Mouse (Mus musculus): ENCODE results near the gene Pam16. TPM values are rescaled to one million over a fixed set of nuclear protein-coding genes. Genes with fewer than 3 reads are reported as not detected.

The Pam16 gene
- total RNA-seq, 2 experiments from 2014 or later, result 19.1 to 74.0 TPM

GRCm38 (mm10) chr16:4647651-4648141 is 22.9 kb upstream of the Pam16 start:
- no peak for ATAC-seq (replicated peaks; ENCODE audit: poor library complexity)

GRCm38 (mm10) chr16:4646831-4647230 is 22.0 kb upstream of the Pam16 start:
- ATAC-seq (replicated peaks; ENCODE audit: poor library complexity), result no peak

- no peak for ATAC-seq (replicated peaks; ENCODE audit: poor library complexity)
These were observed 21.1 kb upstream of the Pam16 start for GRCm38 (mm10) chr16:4645867-4646266.

- ATAC-seq (replicated peaks; ENCODE audit: poor library complexity), result no peak
These were observed 19.1 kb upstream of the Pam16 start for GRCm38 (mm10) chr16:4643670-4644419.

- no peak for ATAC-seq (replicated peaks; ENCODE audit: poor library complexity)
These were observed 18.1 kb upstream of the Pam16 start for GRCm38 (mm10) chr16:4642937-4643336.

GRCm38 (mm10) chr16:4642190-4642589 is 17.4 kb upstream of the Pam16 start:
- no peak for ATAC-seq (replicated peaks; ENCODE audit: poor library complexity)

GRCm38 (mm10) chr16:4641119-4641838 is 16.5 kb upstream of the Pam16 start:
- ATAC-seq (replicated peaks; ENCODE audit: poor library complexity), result no peak

GRCm38 (mm10) chr16:4640267-4641005 is 15.6 kb upstream of the Pam16 start:
- ATAC-seq (replicated peaks; ENCODE audit: poor library complexity), result peak; percentile 63

GRCm38 (mm10) chr16:4639831-4640237 is 15.0 kb upstream of the Pam16 start, which contains the start of the genes Vasn and Dnaja3:
TSS of gene Vasn (plus strand) at chr16:4639941.
TSS of gene Dnaja3 (plus strand) at chr16:4639989.
- ATAC-seq (replicated peaks; ENCODE audit: poor library complexity), result peak; percentile 85

- ATAC-seq (replicated peaks; ENCODE audit: poor library complexity), result no peak
These were observed 14.2 kb upstream of the Pam16 start for GRCm38 (mm10) chr16:4638891-4639390.

- ATAC-seq (replicated peaks; ENCODE audit: poor library complexity), result no peak
These were observed 11.0 kb upstream of the Pam16 start for GRCm38 (mm10) chr16:4635760-4636159.

- no peak for ATAC-seq (replicated peaks; ENCODE audit: poor library complexity)
These were observed 9.9 kb upstream of the Pam16 start for GRCm38 (mm10) chr16:4634681-4635080.

- no peak for ATAC-seq (replicated peaks; ENCODE audit: poor library complexity)
These were observed 8.9 kb upstream of the Pam16 start for GRCm38 (mm10) chr16:4633661-4634060.

GRCm38 (mm10) chr16:4632050-4632449 is 7.3 kb upstream of the Pam16 start:
- no peak for ATAC-seq (replicated peaks; ENCODE audit: poor library complexity)

- peak; percentile 93 for ATAC-seq (replicated peaks; ENCODE audit: poor library complexity)
These were observed 5.2 kb upstream of the Pam16 start for GRCm38 (mm10) chr16:4629950-4630349.

- no peak for ATAC-seq (replicated peaks; ENCODE audit: poor library complexity)
These were observed 4.2 kb upstream of the Pam16 start for GRCm38 (mm10) chr16:4628898-4629419.

- no peak for ATAC-seq (replicated peaks; ENCODE audit: poor library complexity)
These were observed 2.3 kb upstream of the Pam16 start for GRCm38 (mm10) chr16:4627105-4627504.

GRCm38 (mm10) chr16:4624074-4624473 is 714 bp downstream of the Pam16 start:
- peak; percentile 24 for ATAC-seq (replicated peaks; ENCODE audit: poor library complexity)

- no peak for ATAC-seq (replicated peaks; ENCODE audit: poor library complexity)
These were observed 8.0 kb downstream of the Pam16 start for GRCm38 (mm10) chr16:4616829-4617228.

GRCm38 (mm10) chr16:4615297-4615696 is 9.5 kb downstream of the Pam16 start:
- ATAC-seq (replicated peaks; ENCODE audit: poor library complexity), result no peak

GRCm38 (mm10) chr16:4614639-4615038 is 10.1 kb downstream of the Pam16 start:
- ATAC-seq (replicated peaks; ENCODE audit: poor library complexity), result no peak
